Mouse (Mus musculus) megakaryocyte, embryonic 14.5 days (primary cell): Measurements from ENCODE around the gene Zpbp2.

Experiments used
- FLI1 ChIP-seq: IDR thresholded peaks from 2 replicates; pipeline ENCODE4 v1.6.1; 2012; ENCODE audit warnings: low read length, inconsistent platforms, mixed read lengths
- GATA1 ChIP-seq: IDR thresholded peaks from 3 replicates; pipeline ENCODE4 v1.6.1; 2012; ENCODE audit warnings: mixed read lengths, low read length, inconsistent platforms, borderline replicate concordance

- TF ChIP-seq FLI1 (no peak), GATA1 (no peak)
Observed at GRCm38 (mm10) chr11:98560942-98561341, 10.0 kb downstream of the Zpbp2 start.
